Mouse (Mus musculus): ENCODE data around the gene Fbxo30. TPM values are rescaled to one million over a fixed set of nuclear protein-coding genes. Genes with fewer than 3 reads are reported as not detected.
"Not testable (repeated sequence)": the region's sequence is repeated elsewhere in the genome, so short reads cannot be mapped to it uniquely, and the experiment has no call there.

Gene Fbxo30
- polyA plus RNA-seq, 1 experiment, result 22.6 TPM

GRCm38 (mm10) chr10:11309866-11310265, 28.7 kb downstream of the Fbxo30 start:
- H3K4me3 ChIP-seq (replicated peaks; ENCODE audit: control insufficient read depth, low read depth, low read length), result no peak overlapping the region
- no peak for TF ChIP-seq POLR2A (IDR thresholded peaks at IDR 0.05; ENCODE audit: borderline replicate concordance, control insufficient read depth, low read depth, low read length)
- no peak for TF ChIP-seq CTCF (IDR thresholded peaks at IDR 0.05; ENCODE audit: control insufficient read depth, insufficient read depth, low read length)
- WGBS, result 75% methylated on average over 1 of the region's 1 CpGs

DNA sequence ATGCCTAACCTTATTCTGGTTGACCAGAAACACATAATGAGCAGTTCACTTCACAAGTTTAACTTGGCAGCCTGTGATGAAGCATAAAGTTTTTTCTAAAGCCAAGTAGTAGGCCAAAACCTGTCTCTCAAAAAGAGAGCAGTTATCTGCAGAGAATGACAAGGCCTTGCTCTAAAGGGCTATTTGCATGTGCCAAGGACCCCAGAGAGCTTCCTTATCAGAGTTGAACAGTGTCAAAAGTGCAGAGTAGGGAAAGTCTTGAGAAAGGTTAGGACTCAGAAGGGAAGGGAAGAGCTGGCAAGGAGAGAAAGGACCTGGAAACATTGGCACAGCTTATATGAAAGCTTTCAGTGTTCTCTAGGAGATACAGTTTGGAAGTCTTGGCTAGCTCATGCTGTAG, 29.4 kb downstream of the Fbxo30 start:
- Histone ChIP-seq H3K27ac (ENCODE audit: control insufficient read depth, insufficient read depth, low read depth, low read length, poor library complexity) (no peak overlapping the region), H3K4me3 (replicated peaks; ENCODE audit: control insufficient read depth, low read depth, low read length) (no peak overlapping the region), H3K4me1 (ENCODE audit: control insufficient read depth, insufficient read depth, low read length) (no peaks in the 10 kb centered on the region)
- no peak for TF ChIP-seq POLR2A (IDR thresholded peaks at IDR 0.05; ENCODE audit: borderline replicate concordance, control insufficient read depth, low read depth, low read length)
- no peak for TF ChIP-seq CTCF (IDR thresholded peaks at IDR 0.05; ENCODE audit: control insufficient read depth, insufficient read depth, low read length)

More at GRCm38 (mm10) chr10:11309866-11310265, 28.7 kb downstream of the Fbxo30 start:
- Histone ChIP-seq H3K27ac (ENCODE audit: control insufficient read depth, insufficient read depth, low read depth, low read length, poor library complexity) (no peak overlapping the region), H3K4me1 (ENCODE audit: control insufficient read depth, insufficient read depth, low read length) (no peaks in the 10 kb centered on the region)

DNA sequence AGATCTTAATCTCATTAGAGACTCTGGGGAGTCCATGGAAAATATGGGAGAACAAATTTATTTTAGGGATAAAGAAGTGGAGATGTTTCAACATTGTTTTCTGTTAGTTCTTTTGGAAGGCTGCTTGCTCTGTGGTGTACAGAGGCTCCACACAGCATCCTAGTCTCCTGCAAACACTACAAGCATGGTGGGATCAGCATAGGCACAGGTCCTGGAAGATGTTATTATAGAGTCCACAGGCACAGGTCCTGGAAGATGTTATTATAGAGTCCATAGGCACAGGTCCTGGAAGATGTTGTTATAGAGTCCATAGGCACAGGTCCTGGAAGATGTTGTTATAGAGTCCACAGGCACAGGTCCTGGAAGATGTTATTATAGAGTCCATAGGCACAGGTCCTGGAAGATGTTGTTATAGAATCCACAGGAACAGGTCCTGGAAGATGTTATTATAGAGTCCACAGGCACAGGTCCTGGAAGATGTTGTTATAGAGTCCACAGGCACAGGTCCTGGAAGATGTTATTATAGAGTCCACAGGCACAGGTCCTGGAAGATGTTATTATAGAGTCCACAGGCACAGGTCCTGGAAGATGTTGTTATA, 36.8 kb downstream of the Fbxo30 start:
- H3K27ac ChIP-seq (ENCODE audit: control insufficient read depth, insufficient read depth, low read depth, low read length, poor library complexity); H3K4me3 ChIP-seq (replicated peaks; ENCODE audit: control insufficient read depth, low read depth, low read length); H3K4me1 ChIP-seq (ENCODE audit: control insufficient read depth, insufficient read depth, low read length): not testable (repeated sequence)

GRCm38 (mm10) chr10:11319446-11319970, 38.4 kb downstream of the Fbxo30 start:
- WGBS, result 31% methylated on average over 1 of the region's 1 CpGs
- no peak overlapping the region for H3K4me3 ChIP-seq (replicated peaks; ENCODE audit: control insufficient read depth, low read depth, low read length)
- no peak for TF ChIP-seq CTCF (IDR thresholded peaks at IDR 0.05; ENCODE audit: control insufficient read depth, insufficient read depth, low read length)
- TF ChIP-seq POLR2A (IDR thresholded peaks at IDR 0.05; ENCODE audit: borderline replicate concordance, control insufficient read depth, low read depth, low read length), result no peak
- no peak overlapping the region for H3K27ac ChIP-seq (ENCODE audit: control insufficient read depth, insufficient read depth, low read depth, low read length, poor library complexity)
- H3K4me1 ChIP-seq (ENCODE audit: control insufficient read depth, insufficient read depth, low read length), result peaks cover 1% of the 10 kb centered on the region; the same call in 1 of the 2 replicates

DNA sequence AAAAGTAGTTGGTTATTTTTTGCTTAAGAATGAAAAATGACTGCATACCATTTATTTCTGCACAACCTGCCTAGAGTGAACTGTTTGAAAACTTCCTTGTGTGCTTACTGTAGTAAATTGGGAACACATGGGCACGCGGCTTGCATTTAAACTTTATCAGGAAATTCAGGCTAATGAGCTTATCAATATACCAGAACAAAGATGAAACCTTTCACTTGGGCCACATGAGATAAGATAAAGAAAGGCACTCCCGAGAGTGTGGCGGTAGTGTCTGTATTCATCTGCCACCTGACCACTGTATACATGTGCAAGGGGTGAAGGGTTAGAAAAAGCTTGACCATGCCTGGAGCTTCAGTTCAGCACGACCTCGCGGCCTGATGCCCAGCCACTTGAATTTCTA, 41.2 kb downstream of the Fbxo30 start:
- no peak overlapping the region for H3K27ac ChIP-seq (ENCODE audit: control insufficient read depth, insufficient read depth, low read depth, low read length, poor library complexity)
- H3K4me1 ChIP-seq (ENCODE audit: control insufficient read depth, insufficient read depth, low read length), result peaks cover 1% of the 10 kb centered on the region; the same call in 1 of the 2 replicates
- WGBS, result 75% methylated on average over 7 of the region's 7 CpGs
- TF ChIP-seq CTCF (IDR thresholded peaks at IDR 0.05; ENCODE audit: control insufficient read depth, insufficient read depth, low read length) (no peak), POLR2A (IDR thresholded peaks at IDR 0.05; ENCODE audit: borderline replicate concordance, control insufficient read depth, low read depth, low read length) (no peak)
- H3K4me3 ChIP-seq (replicated peaks; ENCODE audit: control insufficient read depth, low read depth, low read length), result no peak overlapping the region

GRCm38 (mm10) chr10:11323202-11323898, 42.2 kb downstream of the Fbxo30 start:
- Histone ChIP-seq H3K4me3 (replicated peaks; ENCODE audit: control insufficient read depth, low read depth, low read length) (no peak overlapping the region), H3K27ac (ENCODE audit: control insufficient read depth, insufficient read depth, low read depth, low read length, poor library complexity) (peak overlapping the region; percentile 88), H3K4me1 (ENCODE audit: control insufficient read depth, insufficient read depth, low read length) (peaks cover 1% of the 10 kb centered on the region; the same call in 1 of the 2 replicates)
- TF ChIP-seq CTCF (IDR thresholded peaks at IDR 0.05; ENCODE audit: control insufficient read depth, insufficient read depth, low read length) (no peak), POLR2A (IDR thresholded peaks at IDR 0.05; ENCODE audit: borderline replicate concordance, control insufficient read depth, low read depth, low read length) (no peak)
- 55% methylated on average over 4 of the region's 4 CpGs for WGBS

DNA sequence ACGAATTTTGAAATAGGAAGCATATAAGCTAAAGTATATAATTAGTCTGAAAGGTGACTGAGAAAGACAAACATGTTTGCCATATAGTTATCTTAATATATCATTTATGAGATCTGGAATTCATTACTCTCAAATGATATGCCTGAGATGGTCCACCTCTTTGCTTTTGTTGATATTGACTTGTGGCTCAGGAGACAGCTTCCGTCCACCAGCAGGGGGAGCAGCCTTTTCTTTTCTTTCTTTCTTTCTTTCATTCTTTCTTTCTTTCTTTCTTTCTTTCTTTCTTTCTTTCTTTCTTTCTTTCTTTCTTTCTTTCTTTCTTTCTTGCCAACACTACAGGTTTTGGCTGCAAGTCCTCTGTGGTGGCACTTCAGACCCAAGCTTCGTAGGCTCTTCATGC, 45.4 kb downstream of the Fbxo30 start:
- peaks cover 1% of the 10 kb centered on the region; the same call in 1 of the 2 replicates for H3K4me1 ChIP-seq (ENCODE audit: control insufficient read depth, insufficient read depth, low read length)
- H3K27ac ChIP-seq (ENCODE audit: control insufficient read depth, insufficient read depth, low read depth, low read length, poor library complexity), result no peak overlapping the region
- WGBS, result 88% methylated on average over 3 of the region's 3 CpGs
- TF ChIP-seq CTCF (IDR thresholded peaks at IDR 0.05; ENCODE audit: control insufficient read depth, insufficient read depth, low read length) (peak; percentile 43), POLR2A (IDR thresholded peaks at IDR 0.05; ENCODE audit: borderline replicate concordance, control insufficient read depth, low read depth, low read length) (no peak)
- no peak overlapping the region for H3K4me3 ChIP-seq (replicated peaks; ENCODE audit: control insufficient read depth, low read depth, low read length)

- Histone ChIP-seq H3K4me3 (replicated peaks; ENCODE audit: control insufficient read depth, low read depth, low read length) (peak within 1 kb of the TSS; percentile 79), H3K27ac (ENCODE audit: control insufficient read depth, insufficient read depth, low read depth, low read length, poor library complexity) (peak within 1 kb of the TSS; percentile 88), H3K4me1 (ENCODE audit: control insufficient read depth, insufficient read depth, low read length) (no peaks in the 10 kb centered on the region)
- WGBS, result under 1% methylated on average over 105 of the region's 106 CpGs
- TF ChIP-seq CTCF (IDR thresholded peaks at IDR 0.05; ENCODE audit: control insufficient read depth, insufficient read depth, low read length), result no peak
- no peak; the same call in 1 of the 2 replicates for TF ChIP-seq POLR2A (IDR thresholded peaks at IDR 0.05; ENCODE audit: borderline replicate concordance, control insufficient read depth, low read depth, low read length)
Measured at GRCm38 (mm10) chr10:11343205-11344141, 62.3 kb downstream of the Fbxo30 start, which contains the start of gene Epm2a. Gene Epm2a (plus strand): TSS chr10:11343404.
